Mouse (Mus musculus) liver, embryonic 14.5 days (tissue): ENCODE data around the gene Hmgb1. TPM values are rescaled to one million over a fixed set of nuclear protein-coding genes. Genes with fewer than 3 reads are reported as not detected.

Experiments
- ATAC-seq: fragments of 200-750 bp; cut with Nextera tagmentation; 2 replicates; pipeline ENCODE4 v1.8.0; 2017; ENCODE audit warnings: moderate number of reproducible peaks, mild to moderate bottlenecking, moderate library complexity; ENCODE audit not compliant: insufficient read depth
- DNase-seq, 3 experiments: peaks; one replicate each; pipeline ENCODE4 v3.0.0-alpha.2; 2012 to 2013; ENCODE audit warnings: low read depth in 3 of 3, low spot score in 3 of 3
- H3K27ac ChIP-seq: fragments of 300-500 bp; sonication (generic); 2 replicates; pipeline ENCODE4 v1.5.1; 2014; ENCODE audit warnings: moderate library complexity, mild to moderate bottlenecking, control low read depth, inconsistent platforms
- H3K27me3 ChIP-seq: fragments of 300-500 bp; sonication (generic); 2 replicates; pipeline ENCODE4 v1.6.1; 2014; ENCODE audit warnings: mild to moderate bottlenecking, low read length, moderate library complexity; ENCODE audit not compliant: control insufficient read depth, insufficient read depth
- H3K36me3 ChIP-seq: fragments of 300-500 bp; sonication (generic); replicated peaks from 2 replicates; pipeline ENCODE4 v1.6.1; 2014; ENCODE audit warnings: low read depth; ENCODE audit not compliant: control insufficient read depth, insufficient read depth
- H3K4me1 ChIP-seq, 2 experiments: fragments of 200-500 bp in 1 of 2; fragments of 300-500 bp in 1 of 2; sonication (generic) in 1 of 2; replicated peaks; 2 replicates each; pipeline ENCODE4 v1.6.1; 2012 to 2014; ENCODE audit warnings: antibody characterized with exemption in 1 of 2, inconsistent platforms in 1 of 2, low read length in 1 of 2; ENCODE audit not compliant: control insufficient read depth in 2 of 2, insufficient read depth in 2 of 2
- H3K4me2 ChIP-seq: fragments of 300-500 bp; sonication (generic); 2 replicates; pipeline ENCODE4 v1.6.1; 2014; ENCODE audit warnings: low read depth, mild to moderate bottlenecking, control low read depth, moderate library complexity
- H3K4me3 ChIP-seq, 2 experiments: fragments of 200-500 bp in 1 of 2; fragments of 300-500 bp in 1 of 2; sonication (generic) in 1 of 2; 2 replicates each; pipeline ENCODE4 v1.5.1; 2012 to 2014; ENCODE audit warnings: low read depth in 2 of 2, low read length in 2 of 2, mild to moderate bottlenecking in 2 of 2, control low read depth in 1 of 2, inconsistent platforms in 1 of 2, moderate library complexity in 1 of 2; ENCODE audit not compliant: insufficient read depth in 1 of 2
- H3K9ac ChIP-seq: fragments of 300-500 bp; sonication (generic); replicated peaks from 2 replicates; pipeline ENCODE4 v1.6.1; 2014; ENCODE audit warnings: mild to moderate bottlenecking, control low read depth, moderate library complexity
- H3K9me3 ChIP-seq: fragments of 300-500 bp; sonication (generic); 2 replicates; pipeline ENCODE4 v1.6.1; 2016; ENCODE audit warnings: low read length, mixed read lengths; ENCODE audit not compliant: control insufficient read depth
- CTCF ChIP-seq: IDR thresholded peaks from 2 replicates; pipeline ENCODE4 v1.5.1; 2016; ENCODE audit warnings: antibody characterized with exemption, low read depth, control low read depth
- EP300 ChIP-seq: IDR thresholded peaks from 2 replicates; pipeline ENCODE4 v1.6.1; 2016; ENCODE audit warnings: antibody characterized with exemption, low read depth
- WGBS: fragments of 180-500 bp; shearing (Covaris S2); extraction: QIAGEN DNeasy Blood & Tissue Kit; methylation state at CpG from one replicate; pipeline ENCODE4 v1.1.7; 2014; ENCODE audit not compliant: insufficient replicate concordance; 5-methylcytosine and 5-hydroxymethylcytosine counted together
- polyA plus RNA-seq, 2 experiments: library from polyadenylated mRNA; depleted of rRNA in 1 of 2; stranded (reverse) in 1 of 2; unstranded in 1 of 2; fragments of >200 nt; fragmentation: Nextera tagmentation in 1 of 2; extraction: Ambion mirVana in 1 of 2; gene quantifications; 2 replicates each; pipeline versions ENCODE4 v1.2.1 to v1.2.3; 2012 to 2014

Hmgb1 gene
- polyA plus RNA-seq, 2 experiments, result 176 to 555 TPM

DNA sequence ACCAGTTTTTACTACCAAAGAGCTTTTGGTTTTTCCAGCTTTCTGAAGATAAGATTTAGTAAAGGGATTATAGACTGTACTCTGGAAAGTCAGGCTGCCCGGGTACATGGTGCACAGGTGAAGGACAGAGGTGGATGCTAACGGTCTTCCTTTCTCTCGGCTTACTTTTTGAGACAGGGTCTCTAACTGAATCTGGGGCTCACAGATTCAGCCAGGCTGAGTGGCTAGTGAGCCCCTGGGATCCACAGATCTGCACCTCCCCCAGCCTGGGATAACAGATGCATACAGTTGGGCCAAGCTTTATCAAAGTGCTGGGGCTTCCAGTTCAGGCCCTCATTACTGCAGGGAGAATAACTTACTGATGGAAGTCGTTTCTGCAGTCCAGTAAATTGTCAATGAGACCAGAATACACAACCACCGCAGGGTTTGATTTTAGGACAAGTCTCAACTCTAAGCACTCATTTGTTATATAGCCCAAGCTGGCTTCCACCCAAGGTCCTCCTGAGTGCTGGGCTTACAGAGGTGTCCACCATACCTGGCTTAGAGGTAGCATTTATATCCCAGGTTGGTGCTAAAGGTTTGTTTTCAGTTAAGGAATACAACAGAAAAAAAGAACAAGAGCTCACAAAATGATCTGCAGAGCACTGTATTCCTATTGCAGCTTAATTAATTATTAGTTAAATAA, 2.0 kb downstream of the Hmgb1 start:
- TF ChIP-seq EP300 (no peak), CTCF (no peak)
- peak overlapping the region; percentile 79 for H3K4me2 ChIP-seq
- peaks cover 14 to 16% of the 10 kb centered on the region in 2 experiments for H3K4me1 ChIP-seq
- no peak overlapping the region for H3K27ac ChIP-seq
- no peak overlapping the region; a peak in 1 of 4 replicates for H3K4me3 ChIP-seq
- no peak overlapping the region for H3K9ac ChIP-seq
- 69% methylated on average over 5 of the region's 5 CpGs for WGBS
- H3K27me3 ChIP-seq, result no peaks in the 10 kb centered on the region
- ATAC-seq, result no peak
- DNase-seq, result no peak
- H3K9me3 ChIP-seq, result no peaks in the 10 kb centered on the region
- no peaks in the 10 kb centered on the region for H3K36me3 ChIP-seq

DNA sequence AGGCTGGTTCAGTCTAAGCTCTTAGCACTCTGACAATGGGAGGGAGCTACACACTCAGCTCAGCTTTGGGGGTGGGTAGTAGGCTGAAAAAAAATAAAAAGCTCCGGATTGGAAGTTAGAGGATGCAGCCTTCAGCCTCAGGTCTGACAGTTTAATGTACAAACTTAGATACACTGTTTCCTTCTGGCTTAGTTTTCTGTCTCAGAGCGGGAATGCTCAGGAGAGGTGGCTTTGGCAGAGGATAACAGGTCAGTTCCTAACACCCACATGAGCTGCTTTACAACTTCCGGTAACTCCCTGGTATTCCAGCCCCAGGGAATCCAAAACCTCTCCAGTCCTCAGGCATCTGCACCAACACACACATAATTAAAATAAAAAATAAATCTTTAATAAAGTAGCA, 4.5 kb downstream of the Hmgb1 start:
- H3K9me3 ChIP-seq, result no peaks in the 10 kb centered on the region
- no peak for DNase-seq
- WGBS, result 80% methylated on average over 3 of the region's 3 CpGs

GRCm38 (mm10) chr5:149178095-149178494, 6.2 kb downstream of the Hmgb1 start:
- Histone ChIP-seq H3K4me2 (no peak overlapping the region), H3K9ac (no peak overlapping the region), H3K4me1 (peaks cover 4 to 5% of the 10 kb centered on the region in 2 experiments; a peak in 3 of 4 replicates), H3K9me3 (no peaks in the 10 kb centered on the region), H3K4me3 (no peak overlapping the region), H3K27me3 (no peaks in the 10 kb centered on the region), H3K36me3 (no peaks in the 10 kb centered on the region), H3K27ac (no peak overlapping the region)
- 72% methylated on average over 5 of the region's 5 CpGs for WGBS
- ATAC-seq, result no peak
- DNase-seq, result no peak
- no peak for TF ChIP-seq EP300
- TF ChIP-seq CTCF, result no peak

More for the DNA sequence above, 4.5 kb downstream of the Hmgb1 start:
- no peak overlapping the region for H3K9ac ChIP-seq
- H3K27me3 ChIP-seq, result no peaks in the 10 kb centered on the region
- no peak overlapping the region for H3K4me3 ChIP-seq
- TF ChIP-seq EP300, result no peak
- no peak for TF ChIP-seq CTCF
- H3K27ac ChIP-seq, result no peak overlapping the region
- H3K4me1 ChIP-seq, result peaks cover 4 to 5% of the 10 kb centered on the region in 2 experiments; a peak in 3 of 4 replicates
- no peak overlapping the region for H3K4me2 ChIP-seq
- no peak for ATAC-seq
- no peaks in the 10 kb centered on the region for H3K36me3 ChIP-seq

GRCm38 (mm10) chr5:149175736-149176135, 8.6 kb downstream of the Hmgb1 start:
- no peak overlapping the region for H3K4me2 ChIP-seq
- H3K36me3 ChIP-seq, result no peaks in the 10 kb centered on the region
- H3K9ac ChIP-seq, result no peak overlapping the region
- no peak overlapping the region for H3K27ac ChIP-seq
- 78% methylated on average over 6 of the region's 6 CpGs for WGBS
- ATAC-seq (no peak), DNase-seq (no peak)
- TF ChIP-seq CTCF, result no peak
- no peak for TF ChIP-seq EP300
- no peak overlapping the region for H3K4me3 ChIP-seq
- H3K9me3 ChIP-seq, result no peaks in the 10 kb centered on the region
- H3K4me1 ChIP-seq, result peaks cover 0 to 3% of the 10 kb centered on the region in 2 experiments; a peak in 2 of 4 replicates
- H3K27me3 ChIP-seq, result no peaks in the 10 kb centered on the region

GRCm38 (mm10) chr5:149174527-149174926, 9.8 kb downstream of the Hmgb1 start:
- no peak for ATAC-seq
- no peaks in the 10 kb centered on the region for H3K27me3 ChIP-seq
- WGBS, result 73% methylated on average over 7 of the region's 7 CpGs
- no peak overlapping the region for H3K9ac ChIP-seq
- peaks cover 0 to 3% of the 10 kb centered on the region in 2 experiments; a peak in 2 of 4 replicates for H3K4me1 ChIP-seq
- H3K9me3 ChIP-seq, result no peaks in the 10 kb centered on the region
- no peak overlapping the region for H3K4me3 ChIP-seq
- TF ChIP-seq CTCF, result no peak
- no peak for TF ChIP-seq EP300
- H3K27ac ChIP-seq, result no peak overlapping the region
- H3K36me3 ChIP-seq, result no peaks in the 10 kb centered on the region
- no peak overlapping the region for H3K4me2 ChIP-seq
- no peak for DNase-seq
